Mouse (Mus musculus) liver, adult 2 months (tissue): Measurements from ENCODE around the gene Zfp27. TPM values are rescaled to one million over a fixed set of nuclear protein-coding genes. Genes with fewer than 3 reads are reported as not detected.

Source experiments
- DNase-seq: peaks from one replicate; pipeline ENCODE4 v3.0.0-alpha.2; 2011; ENCODE audit warnings: low read depth, low spot score; ENCODE audit errors: extremely low read depth
- H3K27ac ChIP-seq: fragments of 200-500 bp; replicated peaks from 2 replicates; pipeline ENCODE4 v1.5.1; 2012; ENCODE audit warnings: low read depth, mild to moderate bottlenecking, control low read depth, inconsistent platforms, low read length; ENCODE audit not compliant: insufficient read depth
- H3K27me3 ChIP-seq: fragments of 200-500 bp; 2 replicates; pipeline ENCODE4 v1.6.1; 2012; ENCODE audit warnings: mild to moderate bottlenecking, moderate library complexity, low read length, inconsistent platforms; ENCODE audit not compliant: control insufficient read depth, insufficient read depth
- H3K36me3 ChIP-seq: fragments of 200-500 bp; 2 replicates; pipeline ENCODE4 v1.6.1; 2012; ENCODE audit warnings: low read length, inconsistent platforms; ENCODE audit not compliant: control insufficient read depth, insufficient read depth
- H3K4me1 ChIP-seq: fragments of 200-500 bp; 2 replicates; pipeline ENCODE4 v1.6.1; 2011; ENCODE audit warnings: low read length; ENCODE audit not compliant: control insufficient read depth, insufficient read depth
- H3K4me3 ChIP-seq: fragments of 200-500 bp; 2 replicates; pipeline ENCODE4 v1.5.1; 2011; ENCODE audit warnings: low read depth, mild to moderate bottlenecking, control low read depth, low read length, moderate library complexity; ENCODE audit not compliant: insufficient read depth
- H3K79me2 ChIP-seq: fragments of 200-500 bp; 2 replicates; pipeline ENCODE4 v1.6.1; 2012; ENCODE audit warnings: inconsistent platforms, mild to moderate bottlenecking, low read length, moderate library complexity; ENCODE audit not compliant: control insufficient read depth, insufficient read depth
- H3K9ac ChIP-seq: fragments of 200-500 bp; 2 replicates; pipeline ENCODE4 v1.6.1; 2012; ENCODE audit warnings: low read depth, mild to moderate bottlenecking, control low read depth, inconsistent platforms, low read length
- CTCF ChIP-seq: fragments of 200-500 bp; IDR thresholded peaks from 2 replicates; pipeline ENCODE4 v1.5.1; 2011; ENCODE audit warnings: low read depth, low read length, control low read depth
- POLR2A ChIP-seq: fragments of 200-500 bp; IDR thresholded peaks from 2 replicates; pipeline ENCODE4 v1.6.1; 2011; ENCODE audit warnings: low read length, control low read depth; ENCODE audit not compliant: insufficient read depth; ENCODE audit errors: extremely low read depth
- WGBS: fragments of 180-500 bp; shearing (Covaris S2); methylation state at CpG from one replicate; pipeline ENCODE4 v1.1.7; 2018; 5-methylcytosine and 5-hydroxymethylcytosine counted together
- polyA plus RNA-seq: library from polyadenylated mRNA; depleted of rRNA; stranded (reverse); fragments of >200 nt; gene quantifications from 2 replicates; pipeline ENCODE4 v1.2.3, GENCODE M21; 2012
- total RNA-seq: library from RNA; depleted of rRNA; stranded (reverse); fragments of >200 nt; gene quantifications from 2 replicates; pipeline ENCODE4 v1.2.3, GENCODE M21; 2014

The Zfp27 gene
- total and polyA plus RNA-seq, 2 experiments = 1.3 to 4.6 TPM

- H3K27me3 ChIP-seq = no peaks in the 10 kb centered on the region
- no peaks in the 10 kb centered on the region for H3K79me2 ChIP-seq
- TF ChIP-seq POLR2A = no peak
- no peak for TF ChIP-seq CTCF
- H3K9ac ChIP-seq = no peak overlapping the region
- no peak for DNase-seq
- 89% methylated on average over 2 of the region's 2 CpGs for WGBS
- no peak overlapping the region for H3K4me3 ChIP-seq
- H3K36me3 ChIP-seq = peaks cover 7% of the 10 kb centered on the region; the same call in 1 of the 2 replicates
- H3K4me1 ChIP-seq = no peaks in the 10 kb centered on the region
- no peak overlapping the region for H3K27ac ChIP-seq
Measured at GRCm38 (mm10) chr7:29943720-29944119, 37.3 kb upstream of the Zfp27 start.

DNA sequence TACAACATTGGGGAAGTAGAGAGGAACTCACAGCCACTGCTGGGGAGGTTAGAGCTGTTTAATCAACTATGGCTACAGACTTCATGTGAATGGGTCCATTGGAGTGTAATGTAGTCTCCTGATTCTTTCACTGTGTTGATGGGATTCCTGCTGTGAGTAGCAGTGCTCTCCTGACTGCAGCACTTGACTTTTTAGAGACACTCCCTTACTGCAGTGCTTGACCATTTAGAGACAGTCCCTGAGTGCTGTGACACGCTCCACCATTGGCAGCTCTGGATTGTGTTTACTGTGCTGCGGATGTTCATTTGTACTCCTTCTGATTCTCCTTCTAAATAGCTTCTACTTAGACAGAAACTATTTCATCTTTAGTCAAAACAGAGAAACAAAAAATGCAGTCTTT is 36.4 kb upstream of the Zfp27 start:
- TF ChIP-seq CTCF (no peak), POLR2A (no peak)
- DNase-seq = peak; percentile 10
- no peak overlapping the region for H3K27ac ChIP-seq

DNA sequence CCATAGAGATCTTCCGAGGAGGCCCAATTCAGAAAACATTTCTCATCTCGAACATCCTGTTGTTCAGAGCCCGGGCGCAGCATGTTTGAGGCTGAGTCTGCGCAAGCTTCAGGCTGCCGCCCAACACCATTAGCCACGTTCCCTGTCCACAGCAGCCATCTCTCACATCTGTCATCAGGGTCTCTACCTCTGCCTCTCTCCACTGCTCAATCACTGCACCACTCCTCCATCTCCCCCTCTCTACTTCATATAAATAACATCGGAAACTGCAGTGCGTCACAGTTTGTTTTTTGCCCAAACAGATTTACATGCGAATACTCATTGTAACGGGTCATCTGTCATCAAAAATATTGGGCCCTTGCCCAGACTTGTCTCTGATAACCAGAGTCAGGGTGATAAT is 34.7 kb upstream of the Zfp27 start:
- Histone ChIP-seq H3K27me3 (no peaks in the 10 kb centered on the region), H3K4me3 (no peak overlapping the region), H3K9ac (no peak overlapping the region), H3K27ac (no peak overlapping the region), H3K79me2 (no peaks in the 10 kb centered on the region), H3K4me1 (no peaks in the 10 kb centered on the region), H3K36me3 (peaks cover 22% of the 10 kb centered on the region)
- DNase-seq = no peak
- WGBS = 78% methylated on average over 11 of the region's 11 CpGs
- TF ChIP-seq CTCF = no peak
- no peak for TF ChIP-seq POLR2A

More for the DNA sequence above, 36.4 kb upstream of the Zfp27 start:
- H3K4me1 ChIP-seq = no peaks in the 10 kb centered on the region
- no peaks in the 10 kb centered on the region for H3K79me2 ChIP-seq
- WGBS = 66% methylated on average over 2 of the region's 2 CpGs
- H3K4me3 ChIP-seq = no peak overlapping the region
- peaks cover 7% of the 10 kb centered on the region for H3K36me3 ChIP-seq
- no peak overlapping the region for H3K9ac ChIP-seq
- no peaks in the 10 kb centered on the region for H3K27me3 ChIP-seq

GRCm38 (mm10) chr7:29938856-29939255 is 32.5 kb upstream of the Zfp27 start:
- no peak for TF ChIP-seq POLR2A
- no peak for TF ChIP-seq CTCF
- Histone ChIP-seq H3K27me3 (peaks cover 6% of the 10 kb centered on the region; the same call in 1 of the 2 replicates), H3K36me3 (peaks cover 42% of the 10 kb centered on the region), H3K4me1 (no peaks in the 10 kb centered on the region), H3K27ac (no peak overlapping the region), H3K79me2 (no peaks in the 10 kb centered on the region), H3K9ac (no peak overlapping the region), H3K4me3 (no peak overlapping the region)
- no peak for DNase-seq
- WGBS = 90% methylated on average over 6 of the region's 6 CpGs

DNA sequence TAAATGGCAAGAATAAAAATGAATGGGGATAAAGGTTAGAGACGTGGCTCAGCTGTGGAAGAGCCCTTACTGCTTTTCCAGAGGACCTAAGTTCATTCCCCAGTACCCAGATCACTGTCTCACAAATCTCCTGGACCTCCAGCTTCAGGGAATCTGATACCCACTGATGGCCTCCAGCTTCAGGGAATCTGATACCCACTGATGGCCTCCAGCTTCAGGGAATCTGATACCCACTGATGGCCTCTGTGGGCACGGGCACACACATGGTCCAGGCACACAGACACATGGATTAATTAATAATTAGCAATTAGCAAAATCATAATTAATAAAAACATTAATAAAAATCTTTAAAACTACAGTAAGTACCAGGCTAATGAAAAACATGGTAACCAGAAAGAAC is 16.4 kb upstream of the Zfp27 start:
- Histone ChIP-seq H3K36me3 (no peaks in the 10 kb centered on the region), H3K4me3 (no peak overlapping the region), H3K4me1 (no peaks in the 10 kb centered on the region), H3K27me3 (0 out of 2 replicates have a peak, but pooled peaks cover 2% of the 10 kb centered on the region), H3K79me2 (no peaks in the 10 kb centered on the region), H3K9ac (no peak overlapping the region), H3K27ac (no peak overlapping the region)
- no peak for TF ChIP-seq CTCF
- no peak for TF ChIP-seq POLR2A
- WGBS = 83% methylated on average over 2 of the region's 2 CpGs
- no peak for DNase-seq

- no peaks in the 10 kb centered on the region for H3K4me1 ChIP-seq
- H3K79me2 ChIP-seq = no peaks in the 10 kb centered on the region
- H3K27ac ChIP-seq = no peak overlapping the region
- TF ChIP-seq POLR2A (no peak), CTCF (no peak)
- 87% methylated on average over 6 of the region's 6 CpGs for WGBS
- no peak for DNase-seq
- H3K27me3 ChIP-seq = 0 out of 2 replicates have a peak, but pooled peaks cover 2% of the 10 kb centered on the region
- no peak overlapping the region for H3K4me3 ChIP-seq
- H3K9ac ChIP-seq = no peak overlapping the region
- H3K36me3 ChIP-seq = no peaks in the 10 kb centered on the region
Measured at GRCm38 (mm10) chr7:29921439-29922093, 15.2 kb upstream of the Zfp27 start.
